Mouse (Mus musculus): ENCODE measurements around the gene Mrm2. TPM values are rescaled to one million over a fixed set of nuclear protein-coding genes. Genes with fewer than 3 reads are reported as not detected.

The Mrm2 gene
- polyA plus RNA-seq, 1 experiment from 2014 or later = 11.7 TPM

GRCm38 (mm10) chr5:140333631-140334030 lies 1.9 kb upstream of the Mrm2 start:
- no peak overlapping the region for H3K4me3 ChIP-seq (ENCODE audit: low read depth, low read length)
- no peaks in the 10 kb centered on the region for H3K9me3 ChIP-seq (ENCODE audit: low read length)
- DNase-seq (ENCODE audit: low spot score) (peak; percentile 33), ATAC-seq (no peak)
- H3K27me3 ChIP-seq (replicated peaks; ENCODE audit: insufficient read depth, low read length) = no peaks in the 10 kb centered on the region
- no peaks in the 10 kb centered on the region; the same call in 1 of the 2 replicates for H3K4me1 ChIP-seq (ENCODE audit: insufficient read depth, low read depth, low read length)
- H3K9ac ChIP-seq (replicated peaks; ENCODE audit: low read depth) = no peak overlapping the region
- H3K36me3 ChIP-seq (ENCODE audit: insufficient read depth, low read length) = no peaks in the 10 kb centered on the region
- H3K27ac ChIP-seq (ENCODE audit: low read length) = no peak overlapping the region
- 28% methylated on average over 2 of the region's 2 CpGs for WGBS
- peak; percentile 44 for TF ChIP-seq CTCF (IDR thresholded peaks at IDR 0.05)
- no peak for TF ChIP-seq EP300 (IDR thresholded peaks at IDR 0.05)
- H3K4me2 ChIP-seq (replicated peaks; ENCODE audit: low read depth, low read length) = no peak overlapping the region

GRCm38 (mm10) chr5:140332519-140332918 lies 821 bp upstream of the Mrm2 start:
- no peaks in the 10 kb centered on the region; the same call in 1 of the 2 replicates for H3K4me1 ChIP-seq (ENCODE audit: insufficient read depth, low read depth, low read length)
- H3K4me2 ChIP-seq (replicated peaks; ENCODE audit: low read depth, low read length) = no peak overlapping the region
- WGBS = 33% methylated on average over 4 of the region's 4 CpGs
- no peak overlapping the region for H3K9ac ChIP-seq (replicated peaks; ENCODE audit: low read depth)
- DNase-seq (ENCODE audit: low spot score) = peak; percentile 47
- H3K27ac ChIP-seq (ENCODE audit: low read length) = no peak overlapping the region
- H3K36me3 ChIP-seq (ENCODE audit: insufficient read depth, low read length) = no peaks in the 10 kb centered on the region
- no peaks in the 10 kb centered on the region for H3K9me3 ChIP-seq (ENCODE audit: low read length)
- H3K4me3 ChIP-seq (ENCODE audit: low read depth, low read length) = no peak overlapping the region
- no peaks in the 10 kb centered on the region for H3K27me3 ChIP-seq (replicated peaks; ENCODE audit: insufficient read depth, low read length)
- TF ChIP-seq CTCF (IDR thresholded peaks at IDR 0.05) (no peak), EP300 (IDR thresholded peaks at IDR 0.05) (no peak)
- ATAC-seq = no peak

GRCm38 (mm10) chr5:140324058-140324457 lies 7.6 kb downstream of the Mrm2 start:
- Histone ChIP-seq H3K9ac (replicated peaks; ENCODE audit: low read depth) (no peak overlapping the region), H3K9me3 (ENCODE audit: low read length) (no peaks in the 10 kb centered on the region), H3K4me1 (ENCODE audit: insufficient read depth, low read depth, low read length) (0 out of 2 replicates have a peak, but pooled peaks cover 5% of the 10 kb centered on the region), H3K36me3 (ENCODE audit: insufficient read depth, low read length) (no peaks in the 10 kb centered on the region), H3K27me3 (replicated peaks; ENCODE audit: insufficient read depth, low read length) (no peaks in the 10 kb centered on the region), H3K27ac (ENCODE audit: low read length) (no peak overlapping the region), H3K4me3 (ENCODE audit: low read depth, low read length) (no peak overlapping the region), H3K4me2 (replicated peaks; ENCODE audit: low read depth, low read length) (no peak overlapping the region)
- TF ChIP-seq EP300 (IDR thresholded peaks at IDR 0.05) = no peak
- TF ChIP-seq CTCF (IDR thresholded peaks at IDR 0.05) = no peak
- whole genome bisulfite sequencing = 92% methylated on average over 5 of the region's 5 CpGs
- no peak for DNase-seq (ENCODE audit: low spot score)
- ATAC-seq = no peak

GRCm38 (mm10) chr5:140321756-140322575 lies 9.7 kb downstream of the Mrm2 start:
- peak overlapping the region; percentile 94 for H3K9ac ChIP-seq (replicated peaks; ENCODE audit: low read depth)
- ATAC-seq (peak; percentile 16), DNase-seq (ENCODE audit: low spot score) (peak; percentile 58)
- H3K36me3 ChIP-seq (ENCODE audit: insufficient read depth, low read length) = no peaks in the 10 kb centered on the region
- peak overlapping the region; percentile 87 for H3K27ac ChIP-seq (ENCODE audit: low read length)
- H3K27me3 ChIP-seq (replicated peaks; ENCODE audit: insufficient read depth, low read length) = no peaks in the 10 kb centered on the region
- H3K4me2 ChIP-seq (replicated peaks; ENCODE audit: low read depth, low read length) = peak overlapping the region; percentile 95
- H3K4me1 ChIP-seq (ENCODE audit: insufficient read depth, low read depth, low read length) = 0 out of 2 replicates have a peak, but pooled peaks cover 5% of the 10 kb centered on the region
- 1% methylated on average over 17 of the region's 17 CpGs for WGBS
- peak overlapping the region; percentile 81 for H3K4me3 ChIP-seq (ENCODE audit: low read depth, low read length)
- TF ChIP-seq CTCF (IDR thresholded peaks at IDR 0.05) (peak; percentile 44; the same call in 1 of the 2 replicates), EP300 (IDR thresholded peaks at IDR 0.05) (no peak)
- no peaks in the 10 kb centered on the region for H3K9me3 ChIP-seq (ENCODE audit: low read length)

GRCm38 (mm10) chr5:140321042-140321755 lies 10.5 kb downstream of the Mrm2 start, which contains the start of the genes Mad1l1 and Nudt1:
Gene Mad1l1 (minus strand): TSS chr5:140321552.
Gene Nudt1 (plus strand): TSS chr5:140321656.
- under 1% methylated on average over 46 of the region's 60 CpGs for WGBS
- peak within 1 kb of the TSS; percentile 87 for H3K27ac ChIP-seq (ENCODE audit: low read length)
- H3K4me3 ChIP-seq (ENCODE audit: low read depth, low read length) = peak within 1 kb of the TSS; percentile 81

GRCm38 (mm10) chr5:140316716-140317115 lies 15.0 kb downstream of the Mrm2 start:
- WGBS = 69% methylated on average over 3 of the region's 3 CpGs
- TF ChIP-seq CTCF (IDR thresholded peaks at IDR 0.05) = no peak
- no peak for TF ChIP-seq EP300 (IDR thresholded peaks at IDR 0.05)
- no peak for ATAC-seq
- no peaks in the 10 kb centered on the region for H3K9me3 ChIP-seq (ENCODE audit: low read length)
- H3K4me1 ChIP-seq (ENCODE audit: insufficient read depth, low read depth, low read length) = 0 out of 2 replicates have a peak, but pooled peaks cover 5% of the 10 kb centered on the region
- peaks cover 17% of the 10 kb centered on the region for H3K36me3 ChIP-seq (ENCODE audit: insufficient read depth, low read length)
- DNase-seq (ENCODE audit: low spot score) = no peak
- no peak overlapping the region for H3K9ac ChIP-seq (replicated peaks; ENCODE audit: low read depth)
- no peak overlapping the region for H3K4me2 ChIP-seq (replicated peaks; ENCODE audit: low read depth, low read length)
- H3K4me3 ChIP-seq (ENCODE audit: low read depth, low read length) = no peak overlapping the region
- no peaks in the 10 kb centered on the region for H3K27me3 ChIP-seq (replicated peaks; ENCODE audit: insufficient read depth, low read length)
- H3K27ac ChIP-seq (ENCODE audit: low read length) = no peak overlapping the region

More at GRCm38 (mm10) chr5:140321042-140321755, 10.5 kb downstream of the Mrm2 start, which contains the start of the genes Mad1l1 and Nudt1:
- Histone ChIP-seq H3K36me3 (ENCODE audit: insufficient read depth, low read length) (no peaks in the 10 kb centered on the region), H3K4me2 (replicated peaks; ENCODE audit: low read depth, low read length) (peak within 1 kb of the TSS; percentile 95), H3K9ac (replicated peaks; ENCODE audit: low read depth) (peak within 1 kb of the TSS; percentile 94), H3K9me3 (ENCODE audit: low read length) (no peaks in the 10 kb centered on the region), H3K4me1 (ENCODE audit: insufficient read depth, low read depth, low read length) (0 out of 2 replicates have a peak, but pooled peaks cover 5% of the 10 kb centered on the region), H3K27me3 (replicated peaks; ENCODE audit: insufficient read depth, low read length) (no peaks in the 10 kb centered on the region)
- DNase-seq (ENCODE audit: low spot score) (peak; percentile 97), ATAC-seq (peak; percentile 97)
- TF ChIP-seq CTCF (IDR thresholded peaks at IDR 0.05) (peak; percentile 31), EP300 (IDR thresholded peaks at IDR 0.05) (peak; percentile 97)
